Mouse (Mus musculus) frontal cortex, postnatal 14 days (tissue): Measurements from ENCODE around the gene Pigc.

ENCODE experiments used
- DNase-seq, 2 experiments: peaks; one replicate each; pipeline ENCODE4 v3.0.0; 2022; ENCODE audit warnings: low spot score in 2 of 2

Gene Pigc

GRCm38 (mm10) chr1:161968589-161969407, at the start of gene Pigc:
Gene Pigc, plus strand, starts transcription at chr1:161969186.
- peak; percentile 90 to 92 for DNase-seq

- no peak for DNase-seq
Observed at GRCm38 (mm10) chr1:161919594-161919993, 49.4 kb upstream of the Pigc start.

- no peak for DNase-seq
Observed at GRCm38 (mm10) chr1:161920475-161921454, 48.2 kb upstream of the Pigc start.

- no peak for DNase-seq
Observed at GRCm38 (mm10) chr1:161921928-161922327, 47.1 kb upstream of the Pigc start.

GRCm38 (mm10) chr1:161924321-161924720, 44.7 kb upstream of the Pigc start:
- DNase-seq, result no peak

GRCm38 (mm10) chr1:161925281-161925805, 43.6 kb upstream of the Pigc start:
- no peak for DNase-seq

GRCm38 (mm10) chr1:161927976-161928375, 41.0 kb upstream of the Pigc start:
- DNase-seq, result no peak

GRCm38 (mm10) chr1:161931313-161931712, 37.7 kb upstream of the Pigc start:
- no peak for DNase-seq

GRCm38 (mm10) chr1:161931817-161932216, 37.2 kb upstream of the Pigc start:
- DNase-seq, result no peak

GRCm38 (mm10) chr1:161932286-161932685, 36.7 kb upstream of the Pigc start:
- DNase-seq, result no peak

GRCm38 (mm10) chr1:161942082-161942481, 26.9 kb upstream of the Pigc start:
- no peak for DNase-seq

GRCm38 (mm10) chr1:161951009-161951779, 17.8 kb upstream of the Pigc start:
- no peak for DNase-seq

- DNase-seq, result no peak
Observed at GRCm38 (mm10) chr1:161952599-161952998, 16.4 kb upstream of the Pigc start.

GRCm38 (mm10) chr1:161955846-161956245, 13.1 kb upstream of the Pigc start:
- DNase-seq, result no peak

GRCm38 (mm10) chr1:161957964-161958950, 10.7 kb upstream of the Pigc start:
- DNase-seq, result no peak

GRCm38 (mm10) chr1:161962465-161963377, 6.3 kb upstream of the Pigc start:
- no peak for DNase-seq

GRCm38 (mm10) chr1:161967936-161968335, 1.1 kb upstream of the Pigc start:
- DNase-seq, result no peak

GRCm38 (mm10) chr1:161970874-161971273, 1.9 kb downstream of the Pigc start:
- no peak for DNase-seq

- DNase-seq, result no peak
Observed at GRCm38 (mm10) chr1:161972233-161972632, 3.2 kb downstream of the Pigc start.
